Mouse (Mus musculus) testis, adult 2 months (tissue): ENCODE measurements around the gene Pofut1. TPM values are rescaled to one million over a fixed set of nuclear protein-coding genes. Genes with fewer than 3 reads are reported as not detected.
"Not testable (repeated sequence)": the region's sequence is repeated elsewhere in the genome, so short reads cannot be mapped to it uniquely, and the experiment has no call there.

Source experiments
- H3K27ac ChIP-seq: fragments of 200-500 bp; 2 replicates; pipeline ENCODE4 v1.5.1; 2012; ENCODE audit warnings: low read depth, low read length; ENCODE audit not compliant: control insufficient read depth, insufficient read depth
- H3K27me3 ChIP-seq: fragments of 200-500 bp; 2 replicates; pipeline ENCODE4 v1.6.1; 2012; ENCODE audit warnings: mild to moderate bottlenecking, low read length, moderate library complexity; ENCODE audit not compliant: control insufficient read depth, insufficient read depth
- H3K36me3 ChIP-seq: fragments of 200-500 bp; 2 replicates; pipeline ENCODE4 v1.6.1; 2012; ENCODE audit warnings: mild to moderate bottlenecking, low read length; ENCODE audit not compliant: control insufficient read depth, insufficient read depth
- H3K4me1 ChIP-seq: fragments of 200-500 bp; 2 replicates; pipeline ENCODE4 v1.6.1; 2012; ENCODE audit warnings: low read length; ENCODE audit not compliant: control insufficient read depth, insufficient read depth
- H3K4me3 ChIP-seq: fragments of 200-500 bp; 2 replicates; pipeline ENCODE4 v1.5.1; 2012; ENCODE audit warnings: low read depth, mild to moderate bottlenecking, low read length, moderate library complexity, mixed read lengths; ENCODE audit not compliant: control insufficient read depth
- CTCF ChIP-seq: fragments of 200-500 bp; IDR thresholded peaks from 2 replicates; pipeline ENCODE4 v1.5.1; 2012; ENCODE audit warnings: low read depth, mild to moderate bottlenecking, inconsistent platforms, low read length, moderate library complexity; ENCODE audit not compliant: control insufficient read depth, insufficient read depth, insufficient replicate concordance
- POLR2A ChIP-seq: fragments of 200-500 bp; IDR thresholded peaks from 2 replicates; pipeline ENCODE4 v1.6.1; 2012; ENCODE audit warnings: low read depth, mild to moderate bottlenecking, inconsistent platforms, low read length, moderate library complexity; ENCODE audit not compliant: control insufficient read depth
- polyA plus RNA-seq: library from polyadenylated mRNA; depleted of rRNA; stranded (reverse); fragments of >200 nt; gene quantifications from 2 replicates; pipeline ENCODE4 v1.2.3, GENCODE M21; 2012

Pofut1 gene
- polyA plus RNA-seq, 1 experiment = 10.8 TPM

- no peaks in the 10 kb centered on the region for H3K36me3 ChIP-seq
- H3K4me1 ChIP-seq = no peaks in the 10 kb centered on the region
- TF ChIP-seq CTCF (no peak), POLR2A (no peak)
- H3K4me3 ChIP-seq = no peak overlapping the region
- H3K27ac ChIP-seq = no peak overlapping the region
- no peaks in the 10 kb centered on the region for H3K27me3 ChIP-seq
Observed at GRCm38 (mm10) chr2:153276440-153276839, 35.1 kb downstream of the Pofut1 start.

GRCm38 (mm10) chr2:153276846-153277245 lies 35.5 kb downstream of the Pofut1 start:
- H3K27me3 ChIP-seq, H3K4me1 ChIP-seq, H3K36me3 ChIP-seq, H3K4me3 ChIP-seq, H3K27ac ChIP-seq: not testable (repeated sequence)

GRCm38 (mm10) chr2:153278357-153278756 lies 37.0 kb downstream of the Pofut1 start:
- Histone ChIP-seq H3K4me3 (no peak overlapping the region), H3K27me3 (no peaks in the 10 kb centered on the region), H3K36me3 (no peaks in the 10 kb centered on the region), H3K27ac (no peak overlapping the region), H3K4me1 (no peaks in the 10 kb centered on the region)
- no peak for TF ChIP-seq CTCF
- no peak for TF ChIP-seq POLR2A

- Histone ChIP-seq H3K27ac (no peak overlapping the region), H3K4me1 (peaks cover 5% of the 10 kb centered on the region), H3K4me3 (no peak overlapping the region), H3K27me3 (no peaks in the 10 kb centered on the region), H3K36me3 (no peaks in the 10 kb centered on the region)
- TF ChIP-seq CTCF (no peak), POLR2A (no peak)
Observed at GRCm38 (mm10) chr2:153283919-153284318, 42.6 kb downstream of the Pofut1 start.

- Histone ChIP-seq H3K27me3 (no peaks in the 10 kb centered on the region), H3K27ac (no peak overlapping the region), H3K36me3 (no peaks in the 10 kb centered on the region), H3K4me1 (peaks cover 8% of the 10 kb centered on the region), H3K4me3 (no peak overlapping the region)
- TF ChIP-seq POLR2A (no peak), CTCF (no peak)
Observed at GRCm38 (mm10) chr2:153286524-153286923, 45.2 kb downstream of the Pofut1 start.

- TF ChIP-seq POLR2A (no peak), CTCF (no peak)
- H3K4me1 ChIP-seq = peaks cover 11% of the 10 kb centered on the region
- H3K27me3 ChIP-seq = no peaks in the 10 kb centered on the region
- no peak overlapping the region for H3K27ac ChIP-seq
- H3K4me3 ChIP-seq = peak overlapping the region; percentile 31; the same call in 1 of the 2 replicates
- H3K36me3 ChIP-seq = no peaks in the 10 kb centered on the region
Observed at GRCm38 (mm10) chr2:153287835-153288234, 46.5 kb downstream of the Pofut1 start.

- H3K36me3 ChIP-seq = no peaks in the 10 kb centered on the region; the same call in 1 of the 2 replicates
- H3K4me1 ChIP-seq = peaks cover 11% of the 10 kb centered on the region
- H3K27me3 ChIP-seq = no peaks in the 10 kb centered on the region
- peak within 1 kb of the TSS; percentile 92 for H3K27ac ChIP-seq
- TF ChIP-seq CTCF (no peak), POLR2A (peak; percentile 67)
- H3K4me3 ChIP-seq = peak within 1 kb of the TSS; percentile 97
Observed at GRCm38 (mm10) chr2:153290938-153291928, 49.9 kb downstream of the Pofut1 start, which contains the start of gene Kif3b. Gene Kif3b, plus strand, starts transcription at chr2:153291413.
